Mouse (Mus musculus) C2C12 (cell line): Measurements from ENCODE around the gene Tlr8.

ENCODE experiments used
- CEBPB ChIP-seq: IDR thresholded peaks from one replicate; pipeline ENCODE4 v1.6.1; 2011; ENCODE audit warnings: low read depth, mild to moderate bottlenecking, control low read depth, moderate library complexity
- CTCF ChIP-seq: IDR thresholded peaks from one replicate; pipeline ENCODE4 v1.5.1; 2011; ENCODE audit not compliant: control insufficient read depth, insufficient read depth, insufficient read length
- FOSL1 ChIP-seq: IDR thresholded peaks from one replicate; pipeline ENCODE4 v1.8.0; 2011; ENCODE audit warnings: mild to moderate bottlenecking, low read length; ENCODE audit not compliant: poor library complexity, insufficient read depth, severe bottlenecking
- MAX ChIP-seq: IDR thresholded peaks from one replicate; pipeline ENCODE4 v1.6.1; 2011; ENCODE audit warnings: mild to moderate bottlenecking, control low read depth
- MYOD1 ChIP-seq: IDR thresholded peaks from one replicate; pipeline ENCODE4 v1.6.1; 2011; ENCODE audit warnings: low read depth; ENCODE audit not compliant: control insufficient read depth, insufficient read length
- USF1 ChIP-seq: IDR thresholded peaks from one replicate; pipeline ENCODE4 v1.6.1; 2011; ENCODE audit warnings: low read depth, mild to moderate bottlenecking, control low read depth, moderate library complexity

- TF ChIP-seq CTCF (no peak), MAX (no peak), USF1 (no peak), MYOD1 (no peak), CEBPB (no peak), FOSL1 (no peak)
Observed at GRCm38 (mm10) chrX:167205813-167206520, 58.2 kb downstream of the Tlr8 start.
